Mouse (Mus musculus) spleen, postnatal 0 days (tissue): ENCODE results near the gene Cyp2f2. TPM values are rescaled to one million over a fixed set of nuclear protein-coding genes. Genes with fewer than 3 reads are reported as not detected.

Experiments
- polyA plus RNA-seq: library from polyadenylated mRNA; unstranded; fragments of >200 nt; fragmentation: Nextera tagmentation; extraction: Ambion mirVana; gene quantifications from 2 replicates; pipeline ENCODE4 v1.2.1, GENCODE M21; 2015

The Cyp2f2 gene
- not detected in 2 replicates for polyA plus RNA-seq

GRCm38 (mm10) chr7:27119676-27120075, at the start of gene Cyp2f2:
Cyp2f2 (plus strand) TSS chr7:27119909.

GRCm38 (mm10) chr7:27153205-27153764, 33.6 kb downstream of the Cyp2f2 start, which contains the start of gene Cyp2t4:
Cyp2t4 (plus strand) TSS chr7:27153714.

GRCm38 (mm10) chr7:27166614-27167474, 47.1 kb downstream of the Cyp2f2 start, which contains the start of gene Egln2:
Egln2 (minus strand) TSS chr7:27166802.

DNA sequence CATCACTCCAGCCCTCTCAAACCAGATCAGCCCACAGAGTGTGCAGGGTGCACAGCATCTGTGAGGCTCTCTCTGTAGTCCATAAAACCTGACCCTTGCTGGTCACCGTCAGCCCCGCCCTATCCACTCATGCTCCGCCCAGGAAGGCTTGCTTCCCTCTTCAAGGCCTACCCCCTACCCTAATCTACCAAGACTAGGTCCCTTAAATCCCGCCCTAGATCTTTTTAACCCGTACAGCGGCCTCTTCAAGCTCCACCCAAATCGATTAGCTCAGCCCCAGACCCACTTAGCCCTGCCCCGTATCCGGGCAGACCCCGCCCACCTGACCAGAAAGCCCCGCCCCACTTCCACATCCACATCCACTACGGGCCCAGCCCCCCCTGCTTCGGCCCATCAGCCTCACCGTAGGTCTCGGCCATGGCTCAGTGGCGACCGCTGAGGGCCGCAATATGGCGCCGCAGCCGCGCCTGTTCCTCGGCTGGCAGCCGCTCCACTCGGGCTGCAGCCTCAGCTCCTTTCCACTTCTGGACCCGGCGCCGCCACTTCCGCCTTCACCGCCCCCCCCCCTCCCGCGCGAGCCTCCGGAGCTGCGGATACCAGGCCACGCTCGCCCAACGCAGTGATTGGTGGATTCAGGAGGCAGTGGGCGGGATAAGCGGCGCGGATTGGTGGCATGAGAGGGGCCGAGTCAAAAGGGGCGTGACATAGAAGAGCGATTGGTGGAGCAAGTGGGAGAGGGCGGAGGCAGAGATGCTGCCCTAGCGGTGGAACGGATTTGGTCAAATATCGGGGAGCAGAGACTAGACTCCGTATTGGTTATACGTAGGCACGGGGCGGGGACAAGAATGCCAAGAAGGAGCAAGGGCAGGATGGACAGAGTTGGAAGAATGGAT, 58.9 kb downstream of the Cyp2f2 start, which contains the start of gene Rab4b:
TSS of gene Rab4b (minus strand) at position 573 of the 893 bp plus-strand sequence.

DNA sequence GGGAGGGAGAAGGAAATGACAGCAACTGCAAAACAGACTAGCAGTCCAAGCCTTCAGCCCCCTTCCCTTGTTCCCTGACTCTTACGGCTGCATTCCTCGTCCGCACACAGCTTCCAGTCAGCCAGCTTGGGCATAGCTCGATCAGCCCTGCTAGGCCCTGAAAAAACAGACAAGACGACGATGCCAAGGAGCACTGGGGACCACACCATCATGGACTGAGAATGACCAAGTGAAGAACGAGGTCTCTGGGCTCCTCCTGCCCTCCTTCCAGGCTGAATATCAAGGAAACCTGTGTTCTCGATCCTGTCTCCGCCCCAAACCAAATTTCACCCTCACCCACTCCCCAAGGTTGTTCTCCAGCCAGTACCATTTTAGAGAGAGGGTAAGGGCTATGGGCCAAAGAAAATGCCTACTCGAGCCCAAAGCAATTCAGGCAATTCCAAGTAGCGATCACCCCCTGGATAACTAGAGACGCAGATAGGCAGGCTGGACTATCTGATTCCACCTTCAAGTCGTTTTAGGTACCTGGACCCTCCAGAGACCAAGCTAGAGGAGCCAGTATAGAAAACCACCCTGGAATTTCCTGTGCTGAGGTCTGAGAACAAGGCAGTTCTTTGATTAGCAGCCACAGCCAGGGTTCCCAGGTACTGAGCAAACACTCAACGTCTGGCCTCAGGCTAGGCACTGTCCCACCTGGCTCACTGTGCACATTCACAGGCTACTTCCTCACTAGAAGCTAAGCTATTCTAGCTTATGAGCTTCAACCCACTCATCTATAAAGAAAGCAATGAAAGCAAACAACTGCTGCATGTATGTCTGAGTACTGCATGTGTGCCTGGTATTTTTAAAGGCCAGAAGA, 61.4 kb downstream of the Cyp2f2 start, which contains the start of the genes Gm21983 and Mia:
TSS of gene Gm21983 (minus strand) at position 250 of the 859 bp plus-strand sequence.
TSS of gene Mia (minus strand) at position 321 of the 859 bp plus-strand sequence.

Other genes starting within 250 kb of the Cyp2f2 start
- not detected in 2 replicates for gene Cyp2a22, start 180.5 kb upstream of the Cyp2f2 start, polyA plus RNA-seq
- not detected in 2 replicates for gene Cyp2a12, start 90.8 kb upstream of the Cyp2f2 start, polyA plus RNA-seq
- not detected in 2 replicates for gene Cyp2t4, start 33.8 kb downstream of the Cyp2f2 start, polyA plus RNA-seq
- 28.8 and 32.4 TPM in 2 replicates for gene Egln2, start 46.9 kb downstream of the Cyp2f2 start, polyA plus RNA-seq
- 45.2 and 52.1 TPM in 2 replicates for gene Rab4b, start 59.0 kb downstream of the Cyp2f2 start, polyA plus RNA-seq
- not detected in 2 replicates for gene Gm21983, start 61.2 kb downstream of the Cyp2f2 start, polyA plus RNA-seq
- 0.35 and 0.49 TPM in 2 replicates for gene Mia, start 61.2 kb downstream of the Cyp2f2 start, polyA plus RNA-seq
- gene BC024978, start 75.9 kb downstream of the Cyp2f2 start, polyA plus RNA-seq = 1.2 and 1.5 TPM in 2 replicates
- gene Snrpa, start 76.4 kb downstream of the Cyp2f2 start, polyA plus RNA-seq = 91.6 and 100 TPM in 2 replicates
- 1.0 and 1.3 TPM in 2 replicates for gene Itpkc, start 108.8 kb downstream of the Cyp2f2 start, polyA plus RNA-seq
- gene Coq8b, start 113.1 kb downstream of the Cyp2f2 start, polyA plus RNA-seq = 10.4 and 11.2 TPM in 2 replicates
- gene Numbl, start 138.5 kb downstream of the Cyp2f2 start, polyA plus RNA-seq = 3.1 and 4.9 TPM in 2 replicates
- 60.1 and 82.7 TPM in 2 replicates for gene Ltbp4, start 217.8 kb downstream of the Cyp2f2 start, polyA plus RNA-seq
- gene Shkbp1, start 236.1 kb downstream of the Cyp2f2 start, polyA plus RNA-seq = 26.0 and 29.5 TPM in 2 replicates
- 0.32 TPM in 1 of 2 replicates, not detected in the other for gene Gm20479, start 237.5 kb downstream of the Cyp2f2 start, polyA plus RNA-seq